Mouse (Mus musculus): ENCODE results near the gene Slc26a1.

The Slc26a1 gene

GRCm38 (mm10) chr5:108675251-108675816 is at the start of gene Slc26a1:
Gene Slc26a1, minus strand, starts transcription at chr5:108675569.
- DNase-seq: no peak

GRCm38 (mm10) chr5:108724006-108724405 is 48.6 kb upstream of the Slc26a1 start:
- no peak for DNase-seq

- DNase-seq: no peak
These were observed 44.4 kb upstream of the Slc26a1 start for GRCm38 (mm10) chr5:108719761-108720160.

GRCm38 (mm10) chr5:108718051-108718450 is 42.7 kb upstream of the Slc26a1 start:
- no peak for DNase-seq

GRCm38 (mm10) chr5:108715974-108716373 is 40.6 kb upstream of the Slc26a1 start:
- DNase-seq: no peak

GRCm38 (mm10) chr5:108714149-108714548 is 38.8 kb upstream of the Slc26a1 start:
- DNase-seq: peak; percentile 61

GRCm38 (mm10) chr5:108713691-108714090 is 38.3 kb upstream of the Slc26a1 start:
- no peak for DNase-seq

GRCm38 (mm10) chr5:108713096-108713495 is 37.7 kb upstream of the Slc26a1 start:
- no peak for DNase-seq

GRCm38 (mm10) chr5:108711968-108712367 is 36.6 kb upstream of the Slc26a1 start:
- DNase-seq: no peak

GRCm38 (mm10) chr5:108708981-108709731 is 33.8 kb upstream of the Slc26a1 start:
- no peak for DNase-seq

GRCm38 (mm10) chr5:108708419-108708818 is 33.0 kb upstream of the Slc26a1 start:
- DNase-seq: no peak

GRCm38 (mm10) chr5:108707758-108708157 is 32.4 kb upstream of the Slc26a1 start:
- no peak for DNase-seq

- no peak for DNase-seq
These were observed 28.6 kb upstream of the Slc26a1 start for GRCm38 (mm10) chr5:108703754-108704626.

- DNase-seq: no peak
These were observed 26.1 kb upstream of the Slc26a1 start for GRCm38 (mm10) chr5:108701341-108702021.

- no peak for DNase-seq
These were observed 25.0 kb upstream of the Slc26a1 start for GRCm38 (mm10) chr5:108700346-108700745.

GRCm38 (mm10) chr5:108697341-108697753 is 22.0 kb upstream of the Slc26a1 start:
- DNase-seq: peak; percentile 68

GRCm38 (mm10) chr5:108696542-108696941 is 21.2 kb upstream of the Slc26a1 start:
- DNase-seq: no peak

- no peak for DNase-seq
These were observed 20.5 kb upstream of the Slc26a1 start for GRCm38 (mm10) chr5:108695861-108696260.

GRCm38 (mm10) chr5:108694352-108695261 is 19.2 kb upstream of the Slc26a1 start:
- no peak for DNase-seq

GRCm38 (mm10) chr5:108693872-108694288 is 18.5 kb upstream of the Slc26a1 start:
- DNase-seq: peak; percentile 75

GRCm38 (mm10) chr5:108692271-108692670 is 16.9 kb upstream of the Slc26a1 start, which contains the start of gene Fgfrl1:
Gene Fgfrl1, plus strand, starts transcription at chr5:108692382.
- DNase-seq: no peak

- DNase-seq: no peak
These were observed 15.8 kb upstream of the Slc26a1 start for GRCm38 (mm10) chr5:108691152-108691551.

All from right cerebral cortex, adult 18-20 months (tissue).